Mouse (Mus musculus): Measurements from ENCODE around the gene Surf4.

Gene Surf4

GRCm38 (mm10) chr2:26930390-26930789 is 3.3 kb downstream of the Surf4 start:
- DNase-seq (ENCODE audit: low spot score) = peak; percentile 76

DNA sequence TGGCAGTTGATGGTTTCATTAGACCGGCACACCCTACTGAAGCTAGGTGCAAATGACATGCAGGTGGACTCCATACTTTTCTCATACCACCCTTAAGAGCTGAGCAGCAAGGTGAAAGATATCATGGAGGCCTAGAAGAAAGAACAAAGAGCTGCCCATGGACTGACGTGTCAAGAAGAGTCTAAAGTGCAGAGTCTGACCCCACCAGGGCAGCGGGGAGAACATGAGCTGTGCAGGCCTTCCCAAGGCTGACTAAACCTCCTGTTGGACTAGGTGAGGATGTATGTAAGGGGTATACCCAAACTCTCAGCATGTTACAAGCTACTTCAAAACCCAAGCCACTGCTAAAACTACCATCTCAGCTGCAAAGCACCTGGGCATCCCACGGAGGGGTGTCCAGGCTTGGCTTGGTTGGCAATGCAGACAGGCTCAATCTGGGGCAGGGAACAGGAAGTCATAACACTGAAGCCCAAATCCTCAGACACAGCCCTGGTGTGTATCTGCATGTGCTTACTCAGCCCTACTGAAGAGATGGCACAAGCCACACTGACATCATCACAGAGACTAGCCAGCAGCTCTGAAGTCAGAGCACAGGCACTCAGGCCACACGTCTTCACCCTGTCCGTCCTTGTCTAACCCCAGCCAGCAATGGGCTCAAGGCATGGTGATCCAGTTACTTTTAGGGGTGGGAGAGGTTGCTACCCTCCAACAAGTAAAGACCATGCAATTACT is 5.8 kb downstream of the Surf4 start:
- DNase-seq (ENCODE audit: low spot score) = no peak

DNA sequence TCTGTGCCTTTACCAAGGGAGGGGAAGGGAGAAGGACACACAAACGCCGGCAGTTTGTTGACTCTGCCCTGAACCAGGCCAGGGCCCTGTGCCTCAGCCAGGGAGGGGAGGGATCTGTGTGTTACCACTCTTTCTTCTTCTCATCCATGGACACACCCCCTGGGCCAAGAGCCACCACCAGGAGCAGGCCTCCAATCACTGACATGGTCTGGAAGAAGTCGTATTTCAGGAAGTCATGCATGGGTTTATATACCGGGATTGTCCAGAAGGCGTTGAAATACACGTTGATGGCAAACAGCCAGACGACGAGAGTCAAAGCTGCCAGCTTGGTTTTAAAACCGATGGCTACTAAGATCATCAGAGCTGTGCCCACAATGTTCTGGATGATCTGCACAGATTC is 11.9 kb downstream of the Surf4 start:
- DNase-seq (ENCODE audit: low spot score) = peak; percentile 32

DNA sequence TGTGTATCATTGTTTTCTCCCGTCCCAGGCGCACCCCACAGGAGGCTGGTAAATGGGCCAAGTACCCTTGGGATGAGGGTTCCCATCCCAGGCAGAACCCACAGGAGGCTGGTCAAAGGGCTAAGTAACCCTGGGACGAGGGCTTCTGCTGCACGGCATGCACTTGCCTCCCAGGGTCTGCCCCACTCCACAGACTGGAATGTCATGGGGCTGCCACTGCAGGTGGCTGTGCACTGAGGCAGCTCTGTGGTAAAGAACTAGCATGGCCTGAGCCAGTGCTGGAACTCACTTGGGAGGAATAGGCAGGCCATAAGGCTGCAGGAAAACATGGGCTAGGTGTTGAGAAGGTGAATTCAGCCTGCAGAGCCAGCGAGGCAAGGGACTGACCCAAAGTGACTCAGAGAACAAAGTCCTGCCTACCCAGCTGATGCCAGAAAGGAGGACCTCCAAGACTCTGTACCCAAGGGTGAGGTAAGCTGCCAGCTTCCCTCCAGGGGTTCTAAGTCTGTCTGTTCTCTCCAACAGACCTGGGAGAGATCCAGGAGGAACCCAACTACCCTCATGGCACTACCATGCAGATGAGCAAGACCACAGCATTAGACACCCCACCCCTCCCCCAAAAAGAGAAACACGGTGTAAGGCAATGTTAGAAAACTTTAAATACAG is 13.4 kb downstream of the Surf4 start:
- DNase-seq (ENCODE audit: low spot score) = no peak

GRCm38 (mm10) chr2:26919684-26920083 is 14.0 kb downstream of the Surf4 start:
- DNase-seq (ENCODE audit: low spot score) = no peak

DNA sequence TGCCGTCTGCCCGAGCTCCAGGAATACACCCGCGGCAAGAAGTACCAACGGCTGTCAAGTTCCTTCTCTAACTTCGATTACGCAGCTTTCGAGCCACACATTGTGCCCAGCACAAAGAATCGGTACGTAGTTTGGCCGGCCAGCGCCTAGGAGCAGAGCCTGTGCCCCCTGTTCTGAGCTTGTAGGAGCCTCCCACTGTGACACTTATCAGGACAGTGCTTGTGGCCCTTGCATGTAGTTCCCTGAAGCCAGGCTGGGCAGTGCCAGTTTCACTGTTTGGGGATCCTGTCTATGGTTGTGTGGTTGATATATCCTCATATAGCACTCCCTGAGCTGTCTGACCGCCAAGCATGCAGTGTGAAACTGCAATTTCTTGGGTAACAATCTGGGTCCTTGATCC is 17.0 kb downstream of the Surf4 start:
- no peak for DNase-seq (ENCODE audit: low spot score)

DNA sequence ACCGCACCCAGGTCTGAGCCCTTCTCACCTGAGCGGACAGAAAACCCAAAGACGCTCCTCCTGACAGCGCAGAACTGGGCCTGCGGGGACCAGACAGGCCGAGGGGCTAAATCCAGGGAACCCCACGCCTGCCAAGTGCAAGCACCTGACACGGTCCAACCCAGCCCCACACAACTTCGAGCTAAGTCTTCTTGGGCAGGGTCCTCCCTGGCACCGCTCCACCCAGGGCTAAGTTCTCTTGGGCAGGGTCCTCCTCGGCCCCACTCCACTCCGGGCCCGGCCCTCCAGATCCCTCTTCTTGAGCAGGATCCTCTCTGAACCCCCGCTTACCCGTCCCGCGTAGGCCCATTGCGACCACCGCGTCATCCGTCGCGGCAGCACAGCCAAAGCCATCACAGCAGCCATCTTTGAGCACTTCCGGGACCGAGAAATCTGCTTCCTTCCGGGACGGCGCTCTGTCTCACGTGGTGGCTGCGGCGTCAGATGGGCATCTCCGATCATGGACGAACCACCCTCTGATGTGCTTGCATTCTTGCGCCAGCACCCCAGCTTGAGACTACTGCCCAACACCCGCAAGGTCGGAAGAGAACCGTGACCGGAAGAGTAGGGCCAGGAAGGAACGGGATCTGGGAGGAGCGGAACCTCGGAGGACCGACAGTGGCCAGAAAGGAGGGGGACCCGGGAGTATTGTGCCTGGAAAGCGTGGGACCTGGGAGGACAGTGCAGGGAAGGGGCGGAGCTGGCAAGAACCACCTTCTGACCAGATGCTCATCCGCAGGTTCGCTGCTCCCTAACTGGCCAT is 17.6 kb downstream of the Surf4 start, which contains the start of the genes Surf2 and Surf1:
Gene Surf2 (plus strand): TSS at position 441 of the 802 bp plus-strand sequence.
Gene Surf1 (minus strand): TSS at position 604 of the 802 bp plus-strand sequence.
- peak; percentile 76 for DNase-seq (ENCODE audit: low spot score)

DNA sequence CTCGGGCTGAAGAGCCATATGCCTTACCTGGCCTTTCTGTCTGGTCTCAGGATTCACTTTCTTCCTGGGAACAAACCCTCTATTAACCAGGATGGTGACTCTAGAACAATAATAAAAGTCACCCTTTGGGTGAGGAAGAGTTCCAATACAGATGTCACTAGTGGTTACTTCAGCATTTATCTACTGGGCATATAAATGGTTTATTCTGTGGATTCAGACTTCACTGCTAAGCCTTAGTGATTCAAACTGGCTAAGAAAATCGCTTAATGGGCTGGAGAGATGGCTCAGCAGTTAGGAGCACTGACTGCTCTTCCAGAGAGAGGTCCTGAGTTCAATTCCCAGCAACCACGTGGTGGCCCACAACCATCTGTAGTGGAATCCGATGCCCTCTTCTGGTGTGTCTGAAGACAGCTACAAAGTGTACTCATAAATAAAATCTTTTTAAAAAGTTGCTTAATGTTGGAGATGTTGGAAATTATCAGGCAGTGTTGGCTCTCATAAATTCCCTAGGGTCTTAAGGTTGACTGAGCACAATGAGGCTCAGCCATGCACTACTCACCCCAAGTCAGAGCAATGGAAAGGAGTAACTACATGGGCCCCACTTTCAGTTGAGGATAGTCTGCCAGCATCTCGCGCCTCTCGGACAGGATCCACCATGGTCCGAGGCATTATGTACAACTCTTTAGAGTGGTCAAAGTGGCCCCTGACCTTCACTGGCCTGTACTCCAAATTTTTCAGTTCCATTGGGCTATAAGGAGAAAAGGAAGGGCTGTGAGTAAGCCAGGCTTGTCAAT is 19.4 kb downstream of the Surf4 start:
- no peak for DNase-seq (ENCODE audit: low spot score)

- no peak for DNase-seq (ENCODE audit: low spot score)
Measured at GRCm38 (mm10) chr2:26913416-26914147, 20.1 kb downstream of the Surf4 start.

GRCm38 (mm10) chr2:26912253-26912770 is 21.4 kb downstream of the Surf4 start:
- DNase-seq (ENCODE audit: low spot score) = no peak

DNA sequence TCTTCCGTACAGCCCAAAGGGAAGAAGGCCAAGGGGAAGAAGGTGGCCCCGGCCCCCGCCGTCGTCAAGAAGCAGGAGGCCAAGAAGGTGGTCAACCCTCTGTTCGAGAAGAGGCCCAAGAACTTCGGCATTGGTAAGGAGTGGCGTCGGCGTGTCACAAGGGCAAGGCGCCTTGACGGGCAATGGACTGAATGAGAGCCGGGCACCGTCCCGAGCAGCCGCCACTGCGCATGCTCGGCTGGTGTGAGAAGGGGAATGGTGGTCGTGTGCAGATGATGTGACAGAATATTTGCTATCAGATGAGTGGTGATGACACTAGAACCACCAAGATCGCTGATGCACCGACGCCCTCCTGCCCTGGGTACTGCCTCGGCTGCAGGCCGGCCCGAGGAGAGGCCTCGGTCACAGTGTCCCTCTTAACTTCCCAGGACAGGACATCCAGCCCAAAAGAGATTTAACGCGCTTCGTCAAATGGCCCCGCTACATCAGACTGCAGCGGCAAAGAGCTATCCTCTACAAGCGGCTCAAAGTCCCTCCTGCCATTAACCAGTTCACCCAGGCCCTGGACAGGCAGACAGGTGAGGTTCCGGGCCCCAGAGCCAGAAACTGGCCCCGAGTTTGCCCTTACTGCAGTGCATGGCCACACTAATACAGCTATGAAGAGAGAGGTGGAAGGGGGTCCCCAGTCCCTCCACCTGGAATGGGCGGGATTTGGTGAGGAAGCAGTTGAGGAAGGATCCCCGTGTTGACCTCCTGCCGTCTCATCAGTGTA is 22.5 kb downstream of the Surf4 start:
- peak; percentile 50 for DNase-seq (ENCODE audit: low spot score)

DNA sequence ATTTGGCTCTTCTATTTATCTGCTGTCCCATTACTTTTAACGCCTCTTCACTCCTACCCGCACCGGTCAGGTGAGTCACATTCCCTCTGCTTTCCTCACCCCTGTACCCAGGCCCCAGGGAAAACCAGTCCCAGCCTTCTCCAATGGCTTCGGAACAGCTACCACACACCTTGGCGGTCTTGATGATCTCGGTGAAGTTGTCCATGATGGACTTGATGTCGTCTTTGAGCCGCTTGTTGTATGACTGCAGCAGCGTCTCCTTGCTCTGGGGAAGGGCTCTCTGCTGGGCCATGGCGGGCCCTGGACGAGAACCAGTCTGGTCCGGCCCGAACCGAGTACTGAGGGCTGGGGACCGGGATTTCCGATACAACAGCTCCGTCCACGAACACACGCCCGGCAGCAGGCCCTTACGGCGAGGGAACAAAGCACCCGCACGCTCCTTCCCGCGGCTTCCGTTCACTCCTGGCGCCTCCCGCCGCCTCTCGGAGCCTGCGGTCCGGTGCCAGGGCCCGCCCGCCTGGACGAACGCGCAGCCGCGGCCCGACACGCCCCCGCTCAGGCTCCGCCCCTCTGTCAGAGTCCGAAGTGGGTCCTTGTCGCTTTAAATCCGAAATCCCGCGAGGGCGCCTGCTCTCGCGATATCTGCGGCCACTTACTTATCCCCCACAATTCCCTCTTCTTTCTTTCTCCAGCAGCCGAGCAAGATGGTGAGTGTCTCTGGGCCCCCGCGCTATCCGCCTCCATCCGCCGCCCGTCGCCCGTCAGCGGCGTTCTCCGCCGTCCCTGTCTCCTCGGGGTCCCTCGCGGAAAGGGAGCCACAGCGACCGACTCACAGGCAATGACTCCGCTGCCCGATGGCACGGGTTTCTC is 23.4 kb downstream of the Surf4 start, which contains the start of the genes Med22 and Rpl7a:
Gene Med22 (minus strand): TSS at position 554 of the 870 bp plus-strand sequence.
Gene Rpl7a (plus strand): TSS at position 641 of the 870 bp plus-strand sequence.
- DNase-seq (ENCODE audit: low spot score) = peak; percentile 100

GRCm38 (mm10) chr2:26909387-26909784 is 24.3 kb downstream of the Surf4 start:
- no peak for DNase-seq (ENCODE audit: low spot score)

GRCm38 (mm10) chr2:26908710-26909386 is 24.9 kb downstream of the Surf4 start:
- no peak for DNase-seq (ENCODE audit: low spot score)

DNA sequence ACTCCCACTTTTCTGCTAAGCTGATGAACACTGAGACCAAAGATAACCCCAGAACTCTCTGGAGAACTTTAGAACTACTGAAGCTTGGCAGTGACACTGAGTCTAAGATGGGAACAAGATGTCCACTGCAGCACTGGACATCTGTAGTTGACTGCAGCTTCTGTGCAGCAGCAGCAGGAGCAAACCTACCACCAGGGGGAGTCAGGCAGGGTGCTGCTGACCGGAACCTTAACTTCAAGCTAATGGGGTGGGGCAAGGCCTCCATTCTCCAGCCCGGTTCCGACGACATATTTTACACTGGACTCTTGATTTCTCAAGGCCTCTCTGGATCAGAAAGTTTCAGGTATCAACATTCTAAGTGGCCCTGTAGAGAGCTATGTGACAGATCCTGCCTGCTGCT is 26.6 kb downstream of the Surf4 start:
- DNase-seq (ENCODE audit: low spot score) = peak; percentile 56

- no peak for DNase-seq (ENCODE audit: low spot score)
Measured at GRCm38 (mm10) chr2:26906431-26906830, 27.3 kb downstream of the Surf4 start.

- no peak for DNase-seq (ENCODE audit: low spot score)
Measured at GRCm38 (mm10) chr2:26905936-26906335, 27.8 kb downstream of the Surf4 start.

GRCm38 (mm10) chr2:26903311-26903710 is 30.4 kb downstream of the Surf4 start:
- DNase-seq (ENCODE audit: low spot score) = no peak

Measured in urinary bladder, postnatal 14 days (tissue).